Mouse (Mus musculus): ENCODE measurements at regions not wholly inside any gene's neighbourhood (a gene's known extent, or its start where the extent isn't known, plus 50 kb on each side); places are given as distances from the start of the nearest gene placed in this dataset.

GRCm38 (mm10) chr10:17475976-17476375 lies 247.0 kb upstream of the Cited2 start:
- Histone ChIP-seq H3K4me1 (replicated peaks) (peaks cover 17% of the 10 kb centered on the region), H3K36me3 (no peaks in the 10 kb centered on the region), H3K4me3 (replicated peaks) (no peak overlapping the region), H3K27me3 (no peaks in the 10 kb centered on the region), H3K27ac (no peak overlapping the region), H3K9me3 (no peaks in the 10 kb centered on the region), H3K4me2 (replicated peaks) (no peak overlapping the region), H3K9ac (replicated peaks) (no peak overlapping the region)
- ATAC-seq: no peak
- 89% methylated on average over 3 of the region's 3 CpGs for WGBS

- 92% methylated on average over 6 of the region's 6 CpGs for WGBS
- H3K4me3 ChIP-seq (replicated peaks): no peak overlapping the region
- no peak overlapping the region for H3K4me2 ChIP-seq (replicated peaks)
- no peaks in the 10 kb centered on the region for H3K36me3 ChIP-seq
- H3K9me3 ChIP-seq: no peaks in the 10 kb centered on the region
- no peak overlapping the region for H3K27ac ChIP-seq
- ATAC-seq: no peak
- no peak overlapping the region for H3K9ac ChIP-seq (replicated peaks)
- H3K27me3 ChIP-seq: no peaks in the 10 kb centered on the region
- H3K4me1 ChIP-seq (replicated peaks): peaks cover 17% of the 10 kb centered on the region
These were observed 246.3 kb upstream of the Cited2 start for GRCm38 (mm10) chr10:17476720-17477119.

GRCm38 (mm10) chr10:17478761-17479632 lies 244.0 kb upstream of the Cited2 start:
- WGBS: 19% methylated on average over 8 of the region's 8 CpGs
- Histone ChIP-seq H3K9ac (replicated peaks) (0 out of 2 replicates have a peak overlapping the region, but pooled peaks have one; percentile 0), H3K36me3 (no peaks in the 10 kb centered on the region), H3K4me1 (replicated peaks) (peaks cover 14% of the 10 kb centered on the region), H3K27ac (peak overlapping the region; percentile 71), H3K9me3 (no peaks in the 10 kb centered on the region), H3K4me3 (replicated peaks) (no peak overlapping the region), H3K4me2 (replicated peaks) (peak overlapping the region; percentile 35), H3K27me3 (no peaks in the 10 kb centered on the region)
- ATAC-seq: peak; percentile 96

GRCm38 (mm10) chr10:17482751-17483150 lies 240.3 kb upstream of the Cited2 start:
- Histone ChIP-seq H3K9me3 (no peaks in the 10 kb centered on the region), H3K4me1 (replicated peaks) (peaks cover 17% of the 10 kb centered on the region), H3K4me3 (replicated peaks) (no peak overlapping the region), H3K4me2 (replicated peaks) (no peak overlapping the region), H3K27ac (no peak overlapping the region), H3K9ac (replicated peaks) (no peak overlapping the region), H3K36me3 (no peaks in the 10 kb centered on the region), H3K27me3 (no peaks in the 10 kb centered on the region)
- WGBS: 88% methylated on average over 4 of the region's 4 CpGs
- no peak for ATAC-seq

- 92% methylated on average over 5 of the region's 5 CpGs for WGBS
- H3K36me3 ChIP-seq: no peaks in the 10 kb centered on the region
- no peaks in the 10 kb centered on the region for H3K9me3 ChIP-seq
- no peak overlapping the region for H3K27ac ChIP-seq
- H3K4me2 ChIP-seq (replicated peaks): no peak overlapping the region
- H3K4me1 ChIP-seq (replicated peaks): peaks cover 5% of the 10 kb centered on the region; the same call in 1 of the 2 replicates
- no peak overlapping the region for H3K4me3 ChIP-seq (replicated peaks)
- H3K9ac ChIP-seq (replicated peaks): no peak overlapping the region
- no peaks in the 10 kb centered on the region for H3K27me3 ChIP-seq
- no peak for ATAC-seq
These were observed 238.0 kb upstream of the Cited2 start for GRCm38 (mm10) chr10:17485049-17485449.

- H3K9me3 ChIP-seq: no peaks in the 10 kb centered on the region
- no peak overlapping the region for H3K4me3 ChIP-seq (replicated peaks)
- no peaks in the 10 kb centered on the region for H3K27me3 ChIP-seq
- H3K27ac ChIP-seq: no peak overlapping the region
- no peak overlapping the region for H3K9ac ChIP-seq (replicated peaks)
- no peak overlapping the region for H3K4me2 ChIP-seq (replicated peaks)
- peaks cover 5% of the 10 kb centered on the region; the same call in 1 of the 2 replicates for H3K4me1 ChIP-seq (replicated peaks)
- 89% methylated on average over 2 of the region's 2 CpGs for WGBS
- no peak for ATAC-seq
- no peaks in the 10 kb centered on the region for H3K36me3 ChIP-seq
These were observed 237.5 kb upstream of the Cited2 start for GRCm38 (mm10) chr10:17485515-17485914.

GRCm38 (mm10) chr10:17486011-17486410 lies 237.0 kb upstream of the Cited2 start:
- no peaks in the 10 kb centered on the region for H3K9me3 ChIP-seq
- no peaks in the 10 kb centered on the region for H3K36me3 ChIP-seq
- peaks cover 5% of the 10 kb centered on the region; the same call in 1 of the 2 replicates for H3K4me1 ChIP-seq (replicated peaks)
- 93% methylated on average over 3 of the region's 3 CpGs for WGBS
- ATAC-seq: no peak
- H3K27ac ChIP-seq: no peak overlapping the region
- H3K9ac ChIP-seq (replicated peaks): no peak overlapping the region
- H3K4me2 ChIP-seq (replicated peaks): no peak overlapping the region
- no peak overlapping the region for H3K4me3 ChIP-seq (replicated peaks)
- H3K27me3 ChIP-seq: no peaks in the 10 kb centered on the region

DNA sequence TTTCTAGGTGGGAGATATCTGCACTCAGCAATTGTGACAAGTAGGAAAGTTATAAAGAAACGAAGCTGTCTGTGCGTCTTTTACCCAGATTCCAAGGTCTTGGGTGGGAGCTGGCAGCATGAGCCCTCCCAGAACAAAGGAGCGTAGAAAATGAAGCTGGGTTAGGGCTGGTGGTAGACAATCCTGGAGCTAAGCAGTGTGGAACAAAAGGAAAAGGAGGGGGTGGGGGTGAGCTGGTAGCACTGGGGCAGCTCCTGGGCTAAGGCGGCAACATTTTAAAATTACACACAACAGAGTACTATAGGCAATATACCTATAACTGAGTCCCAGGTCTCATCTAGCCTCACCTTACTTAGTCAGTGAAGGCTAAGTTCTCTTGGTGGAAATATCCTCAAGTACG lies 235.6 kb upstream of the Cited2 start:
- 45% methylated on average over 5 of the region's 5 CpGs for WGBS
- peaks cover 5% of the 10 kb centered on the region; the same call in 1 of the 2 replicates for H3K4me1 ChIP-seq (replicated peaks)
- H3K36me3 ChIP-seq: no peaks in the 10 kb centered on the region
- H3K27me3 ChIP-seq: no peaks in the 10 kb centered on the region
- H3K27ac ChIP-seq: no peak overlapping the region
- H3K9ac ChIP-seq (replicated peaks): no peak overlapping the region
- H3K9me3 ChIP-seq: no peaks in the 10 kb centered on the region
- H3K4me3 ChIP-seq (replicated peaks): no peak overlapping the region
- no peak overlapping the region for H3K4me2 ChIP-seq (replicated peaks)
- ATAC-seq: no peak

DNA sequence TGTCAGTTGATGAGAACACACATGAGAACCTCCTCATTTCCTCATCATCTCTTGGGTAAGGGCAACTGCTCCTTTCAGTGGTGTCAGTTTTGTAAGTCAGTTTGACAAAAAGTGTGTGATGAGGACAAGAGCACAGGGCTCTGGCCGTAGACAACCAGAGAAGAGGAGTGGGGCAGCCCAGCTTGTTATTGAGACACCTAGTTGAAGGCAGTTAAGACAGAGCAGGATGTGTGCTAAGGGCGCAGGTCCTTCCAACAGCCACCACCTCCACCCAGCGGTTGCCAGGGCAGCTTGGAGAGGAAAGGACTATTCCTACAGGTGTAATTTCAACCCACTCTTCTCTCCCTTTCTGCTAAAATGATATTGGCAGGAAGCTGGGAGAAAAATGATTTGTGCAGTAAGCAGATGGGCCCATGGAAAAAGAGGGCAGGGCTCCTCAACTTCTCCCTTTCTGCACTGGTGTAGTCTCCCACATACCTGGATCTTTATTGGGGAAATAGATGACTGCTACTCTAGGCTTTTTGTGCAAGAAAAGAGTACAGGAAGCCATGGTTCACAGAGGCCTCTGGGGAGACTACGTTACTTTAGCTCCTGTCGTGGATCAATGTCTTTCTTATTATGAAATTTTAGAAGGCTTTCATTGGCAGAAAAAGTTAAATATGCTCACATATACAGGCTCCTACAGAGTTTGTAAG lies 231.3 kb upstream of the Cited2 start:
- no peak for ATAC-seq

GRCm38 (mm10) chr10:17493137-17493536 lies 229.9 kb upstream of the Cited2 start:
- 84% methylated on average over 6 of the region's 6 CpGs for WGBS
- H3K36me3 ChIP-seq: no peaks in the 10 kb centered on the region
- ATAC-seq: no peak
- no peak overlapping the region for H3K27ac ChIP-seq
- H3K9me3 ChIP-seq: no peaks in the 10 kb centered on the region
- no peak overlapping the region for H3K4me3 ChIP-seq (replicated peaks)
- no peak overlapping the region for H3K9ac ChIP-seq (replicated peaks)
- no peaks in the 10 kb centered on the region for H3K4me1 ChIP-seq (replicated peaks)
- no peaks in the 10 kb centered on the region for H3K27me3 ChIP-seq
- no peak overlapping the region for H3K4me2 ChIP-seq (replicated peaks)

More for the DNA sequence above, 231.3 kb upstream of the Cited2 start:
- no peak overlapping the region for H3K4me2 ChIP-seq (replicated peaks)
- H3K27me3 ChIP-seq: no peaks in the 10 kb centered on the region
- H3K4me1 ChIP-seq (replicated peaks): peaks cover 5% of the 10 kb centered on the region; the same call in 1 of the 2 replicates
- no peak overlapping the region for H3K9ac ChIP-seq (replicated peaks)
- H3K27ac ChIP-seq: no peak overlapping the region
- 93% methylated on average over 5 of the region's 5 CpGs for WGBS
- no peaks in the 10 kb centered on the region for H3K36me3 ChIP-seq
- no peak overlapping the region for H3K4me3 ChIP-seq (replicated peaks)
- no peaks in the 10 kb centered on the region for H3K9me3 ChIP-seq

GRCm38 (mm10) chr10:17496831-17497230 lies 226.2 kb upstream of the Cited2 start:
- Histone ChIP-seq H3K36me3 (no peaks in the 10 kb centered on the region), H3K4me3 (replicated peaks) (no peak overlapping the region), H3K27ac (no peak overlapping the region), H3K4me2 (replicated peaks) (no peak overlapping the region), H3K9me3 (peaks cover 4% of the 10 kb centered on the region; the same call in 1 of the 2 replicates), H3K27me3 (no peaks in the 10 kb centered on the region), H3K9ac (replicated peaks) (no peak overlapping the region), H3K4me1 (replicated peaks) (no peaks in the 10 kb centered on the region)
- 81% methylated on average over 3 of the region's 3 CpGs for WGBS
- no peak for ATAC-seq

DNA sequence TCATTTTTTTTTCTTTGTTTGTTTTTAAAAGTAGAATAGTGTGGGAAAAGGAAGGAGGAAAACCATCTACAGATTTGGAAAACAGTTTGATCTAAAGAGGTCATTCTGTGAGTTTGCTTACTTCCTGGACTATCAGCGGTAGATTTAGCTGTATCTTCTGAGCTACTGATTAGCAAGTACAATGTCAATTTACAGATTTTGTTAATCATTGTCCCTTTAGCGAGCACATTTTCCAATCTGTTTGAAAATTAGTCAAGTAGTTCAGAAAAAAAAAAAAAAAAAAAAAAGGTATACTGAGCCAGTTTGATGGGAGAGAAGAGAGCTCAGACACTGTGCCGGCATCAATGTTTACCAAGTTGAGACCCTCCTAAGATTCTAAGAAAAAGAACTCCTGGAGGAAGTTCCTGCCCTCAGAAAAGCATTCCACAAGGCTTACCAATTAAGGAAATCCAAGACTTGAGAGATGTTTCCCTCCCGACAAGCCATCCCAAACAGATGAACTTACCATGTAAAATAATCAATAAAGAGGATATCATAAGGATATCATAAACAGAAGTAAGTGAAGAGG lies 212.3 kb upstream of the Cited2 start:
- no peak overlapping the region for H3K4me2 ChIP-seq (replicated peaks)
- H3K4me3 ChIP-seq (replicated peaks): no peak overlapping the region
- H3K27ac ChIP-seq: no peak overlapping the region
- H3K36me3 ChIP-seq: no peaks in the 10 kb centered on the region
- no peaks in the 10 kb centered on the region for H3K27me3 ChIP-seq
- H3K9ac ChIP-seq (replicated peaks): no peak overlapping the region
- ATAC-seq: no peak
- peaks cover 8% of the 10 kb centered on the region; the same call in 1 of the 2 replicates for H3K9me3 ChIP-seq
- no peaks in the 10 kb centered on the region for H3K4me1 ChIP-seq (replicated peaks)
- WGBS: 81% methylated on average over 4 of the region's 4 CpGs
